Mouse (Mus musculus) ovary, postnatal 10 days (tissue): Measurements from ENCODE around the gene Dok3.
"Not testable (repeated sequence)": the region's sequence is repeated elsewhere in the genome, so short reads cannot be mapped to it uniquely, and the experiment has no call there.

ENCODE experiments used
- DNase-seq: peaks from one replicate; pipeline ENCODE4 v3.0.0; 2022; ENCODE audit warnings: low spot score

The Dok3 gene

DNA sequence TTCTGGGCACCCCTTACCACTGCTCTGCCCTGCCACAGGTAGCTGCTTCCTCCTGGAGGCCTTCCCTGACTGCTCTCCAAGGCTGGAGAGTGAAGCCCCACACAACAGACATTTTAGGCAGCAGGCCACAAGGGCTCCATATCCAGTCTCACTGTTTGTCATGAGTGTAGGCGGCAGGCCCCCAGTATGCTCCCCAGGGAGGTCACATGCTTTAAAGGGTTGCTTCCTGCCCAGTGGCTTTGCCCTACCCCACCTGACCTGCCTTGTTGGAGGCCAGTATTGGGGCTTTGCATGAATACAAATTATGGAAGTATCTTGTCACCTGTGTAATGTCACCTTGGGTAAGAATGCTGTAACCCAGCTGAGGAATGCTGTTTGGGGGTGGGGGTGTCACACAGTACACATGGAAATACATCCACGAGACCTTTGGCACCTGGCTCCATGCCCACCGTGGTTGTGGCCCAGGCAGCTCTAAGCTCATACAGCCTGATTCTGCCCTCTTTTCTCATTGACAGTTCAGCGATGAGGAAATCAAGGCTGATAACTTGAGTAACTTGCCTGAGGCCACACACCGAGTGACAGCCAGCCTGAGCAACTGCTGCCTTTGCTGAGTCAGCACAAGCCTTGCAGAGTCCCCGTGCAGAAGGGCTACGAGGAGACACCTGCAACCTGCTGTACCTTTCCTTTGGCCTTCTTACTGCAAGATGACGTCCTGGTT lies at the start of gene Dok3:
Gene Dok3, minus strand, starts transcription at position 99 of the 718 bp plus-strand sequence.
- no peak for DNase-seq

DNA sequence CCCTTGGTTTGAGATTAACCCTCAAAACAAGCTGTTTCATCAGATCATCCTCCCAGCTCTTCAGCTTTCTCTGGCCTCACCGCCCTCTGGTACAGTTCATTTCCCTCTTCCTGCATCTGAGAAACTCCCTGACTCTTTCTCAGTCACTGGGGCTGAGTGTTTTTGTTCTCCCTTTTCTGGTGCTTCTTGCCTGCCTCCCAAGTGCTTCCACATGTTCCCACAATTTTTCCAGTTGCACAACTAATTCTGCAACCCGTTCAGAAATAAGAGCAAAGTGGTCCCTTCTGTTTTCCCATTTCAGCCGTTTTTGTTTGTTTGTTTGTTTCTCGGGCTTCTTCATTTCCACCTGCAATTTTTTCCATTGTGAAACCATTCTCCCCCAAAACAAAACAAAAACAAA lies 49.0 kb upstream of the Dok3 start:
- DNase-seq = no peak

DNA sequence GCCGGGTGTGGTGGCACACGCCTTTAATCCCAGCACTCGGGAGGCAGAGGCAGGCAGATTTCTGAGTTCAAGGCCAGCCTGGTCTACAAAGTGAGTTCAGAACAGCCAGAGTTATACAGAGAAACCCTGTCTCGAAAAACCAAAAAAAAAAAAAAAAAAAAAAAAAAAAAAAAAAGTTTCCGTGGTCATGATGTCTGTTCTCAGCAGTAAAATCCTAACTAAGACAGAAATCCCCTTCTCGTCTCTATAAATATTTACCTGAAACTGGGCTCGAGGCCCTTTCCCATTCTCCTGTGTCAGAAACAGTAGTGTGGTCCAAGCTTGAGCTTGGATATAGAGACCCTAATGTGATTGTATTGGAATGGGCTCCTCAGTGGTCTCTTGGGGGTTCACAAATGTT lies 47.8 kb upstream of the Dok3 start:
- not testable (repeated sequence) for DNase-seq

DNA sequence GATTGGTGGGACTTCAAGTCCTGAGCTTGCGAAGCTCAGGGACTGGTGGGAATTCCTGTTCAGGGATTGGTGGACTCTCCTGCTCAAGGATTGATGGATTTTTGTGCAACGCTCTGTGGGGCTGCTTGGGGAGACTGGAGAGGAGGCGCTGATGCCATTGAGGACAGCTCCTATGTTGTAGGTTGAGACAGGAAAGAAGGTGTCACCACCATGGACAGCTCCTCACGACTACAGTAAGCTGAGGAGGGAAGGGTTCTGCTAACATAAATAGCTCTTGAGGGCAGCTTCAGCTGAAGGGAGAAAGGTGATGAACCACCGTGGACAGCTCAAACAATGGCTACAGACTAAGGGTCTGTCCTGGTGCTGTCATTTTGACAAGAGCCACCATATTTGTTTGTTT lies 46.8 kb upstream of the Dok3 start:
- DNase-seq = no peak

DNA sequence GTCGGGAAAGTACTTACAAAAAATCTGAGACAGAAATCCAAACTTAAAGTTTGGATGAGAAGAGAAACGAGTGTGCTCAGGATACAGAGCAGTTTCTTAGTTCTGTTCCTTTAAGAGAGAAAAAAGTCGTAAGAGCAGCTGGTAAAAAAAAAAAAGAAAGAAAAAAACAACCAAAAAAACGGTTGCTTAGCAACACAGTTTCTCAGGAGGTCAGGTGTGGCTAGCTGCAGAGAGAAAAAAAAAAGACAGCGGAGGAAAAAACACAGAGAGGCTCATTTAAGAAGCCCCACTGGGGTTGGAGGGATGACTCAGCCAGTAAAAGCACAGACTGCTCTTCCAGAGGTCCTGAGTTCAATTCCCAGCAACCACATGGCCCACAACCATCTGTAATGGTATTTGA lies 45.2 kb upstream of the Dok3 start:
- no peak for DNase-seq

DNA sequence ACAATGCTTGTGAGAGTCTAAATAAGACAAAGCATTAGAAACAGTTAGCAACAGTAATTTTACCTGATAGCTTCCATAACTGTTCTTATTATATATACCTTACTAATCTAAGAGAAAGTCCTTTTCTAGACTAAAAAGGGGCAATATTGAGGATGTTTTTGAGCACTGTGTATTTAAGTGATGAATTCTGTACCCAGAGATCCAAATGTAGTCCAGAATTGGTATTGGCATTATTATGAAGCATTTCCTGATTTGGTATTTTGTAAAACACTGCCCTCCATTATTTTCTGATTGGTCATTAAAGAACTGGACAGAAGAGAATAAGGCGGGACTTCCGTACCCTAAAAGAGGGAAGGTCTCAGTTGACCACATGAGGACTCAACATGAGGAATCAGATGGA lies 44.3 kb upstream of the Dok3 start, which contains the start of gene Tmed9:
Gene Tmed9, plus strand, starts transcription at position 301 of the 400 bp plus-strand sequence.
- no peak for DNase-seq

DNA sequence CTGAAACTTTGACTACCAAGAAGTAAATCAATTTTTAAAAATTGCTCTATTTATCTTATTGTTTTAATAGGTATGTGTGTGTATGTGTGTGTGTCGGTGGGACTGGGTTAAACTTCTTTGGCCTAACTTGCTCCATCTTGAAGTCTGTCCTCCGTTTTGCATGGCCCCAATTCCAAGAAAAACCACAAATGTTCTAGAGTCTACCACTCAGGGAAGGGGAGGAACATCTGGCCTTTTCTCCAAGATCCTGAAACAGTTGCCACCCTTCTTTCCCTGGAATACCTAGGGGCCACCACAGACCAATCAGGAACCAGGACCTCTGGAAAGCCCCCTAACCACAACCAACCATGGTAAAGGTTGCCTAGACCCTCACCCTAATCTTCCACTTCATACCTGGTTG lies 42.9 kb upstream of the Dok3 start:
- no peak for DNase-seq

DNA sequence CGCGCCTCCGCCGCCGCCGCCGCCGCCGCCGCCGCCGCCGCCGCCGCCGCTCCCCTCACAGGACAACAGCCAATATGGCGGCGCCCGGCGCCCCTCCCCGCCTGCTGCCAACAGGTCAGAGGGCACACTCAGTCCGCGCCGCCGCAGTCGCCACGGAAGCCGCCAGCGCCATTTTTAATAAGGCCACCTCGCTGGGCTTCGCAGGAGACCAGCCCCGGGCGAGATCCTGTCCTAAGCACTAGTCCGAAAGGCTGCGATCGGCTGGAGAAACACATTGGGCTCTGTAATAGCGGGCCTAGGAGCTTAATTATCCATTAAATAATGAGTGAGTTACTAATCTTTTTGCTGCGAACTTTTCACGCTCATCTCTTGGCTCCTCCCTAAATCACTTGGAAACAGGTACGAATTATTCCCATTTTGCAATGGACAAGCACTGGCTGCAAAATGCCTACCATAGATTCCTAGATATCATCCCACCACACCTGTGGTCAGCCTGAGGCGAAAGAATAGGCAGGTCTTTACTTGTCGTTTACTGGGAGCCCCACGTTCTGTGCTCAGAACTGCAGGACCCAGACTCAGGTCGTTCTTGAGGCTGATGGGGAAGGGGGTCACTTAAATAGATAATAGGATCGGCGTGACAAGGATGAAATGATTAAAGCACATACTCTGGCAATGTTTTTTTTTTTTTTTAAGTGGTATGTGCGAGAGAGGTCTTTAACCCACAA lies 42.1 kb upstream of the Dok3 start, which contains the start of gene Fam193b:
Gene Fam193b, minus strand, starts transcription at position 94 of the 725 bp plus-strand sequence.
- peak; percentile 92 for DNase-seq

DNA sequence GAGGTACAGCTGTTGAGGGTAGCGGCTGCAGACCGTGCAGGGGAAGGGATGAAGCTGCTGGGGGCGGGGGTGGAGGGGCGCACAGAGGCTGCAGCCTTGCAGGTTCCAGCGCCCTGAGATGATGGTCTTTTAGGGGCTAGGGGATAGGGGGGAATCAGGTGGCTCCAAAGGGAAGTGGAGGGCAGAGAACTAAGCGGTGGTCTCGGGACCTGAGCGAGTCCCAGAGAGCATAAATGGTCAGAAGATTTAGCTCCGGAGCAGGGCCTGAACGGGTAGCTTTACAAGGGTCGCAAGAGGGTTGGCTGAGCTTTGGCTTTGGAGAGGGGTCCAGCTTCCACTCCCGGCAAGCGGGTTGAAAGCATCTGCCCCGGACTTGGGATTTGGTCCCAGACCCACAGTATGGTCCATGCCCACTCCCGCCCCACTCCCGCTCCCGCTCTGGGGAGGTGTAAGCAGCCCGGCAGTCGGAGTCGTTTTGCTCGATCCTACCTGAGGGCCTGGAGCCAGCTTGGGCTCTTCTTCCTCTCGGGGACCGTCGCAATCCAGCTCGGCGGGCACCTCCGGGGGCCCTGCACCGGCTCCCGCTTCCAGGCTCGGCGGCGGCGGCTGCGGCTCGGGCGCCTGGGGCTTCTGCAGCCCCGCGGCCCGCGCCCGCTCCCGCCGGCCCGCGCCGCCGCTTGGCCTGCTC lies 41.3 kb upstream of the Dok3 start:
- peak; percentile 27 for DNase-seq

DNA sequence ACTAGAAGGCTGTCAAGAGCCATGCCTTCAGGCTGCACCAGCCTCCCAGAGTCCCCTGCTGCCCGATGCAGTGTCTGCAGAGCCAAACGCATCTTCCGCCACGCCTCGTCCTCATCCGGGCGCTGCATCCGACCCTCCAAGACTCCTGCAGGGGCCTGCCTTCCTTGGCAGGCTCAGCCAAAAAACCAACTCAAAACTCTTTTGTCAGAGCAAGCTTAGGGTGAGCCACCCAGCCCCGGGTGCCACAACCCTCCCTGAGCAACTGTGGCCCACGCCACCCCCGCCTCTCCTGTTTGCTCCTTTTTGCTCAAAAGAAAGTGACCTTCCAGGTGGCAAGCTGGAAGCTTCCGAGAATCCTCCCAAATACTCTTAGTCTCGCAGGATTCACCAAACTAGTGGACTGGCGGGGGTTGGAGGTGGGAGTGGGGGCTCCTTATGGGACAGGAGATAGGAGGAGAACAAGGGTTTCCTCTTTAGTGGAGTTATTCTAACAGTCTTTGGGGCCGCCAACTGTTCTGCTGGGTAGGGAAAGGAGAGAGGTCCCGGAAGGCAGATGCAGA lies 40.7 kb upstream of the Dok3 start:
- DNase-seq = no peak

DNA sequence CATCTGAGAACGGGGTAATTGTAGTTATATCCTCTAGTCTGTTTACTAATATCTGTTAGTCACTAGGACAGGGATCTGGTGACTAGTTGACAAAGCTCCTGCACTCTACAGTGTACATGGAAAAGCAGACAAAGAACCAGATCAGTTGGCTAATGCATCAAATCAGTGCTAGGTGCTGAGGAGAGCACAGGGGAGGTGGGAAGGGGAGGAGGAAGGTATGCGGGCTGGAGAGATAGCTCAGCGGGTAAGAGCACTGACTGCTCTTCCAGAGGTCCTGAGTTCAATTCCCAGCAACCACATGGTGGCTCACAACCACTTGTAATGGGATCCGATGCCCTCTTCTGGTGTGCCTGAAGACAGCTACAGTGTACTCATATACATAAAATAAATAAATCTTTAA lies 39.4 kb upstream of the Dok3 start:
- DNase-seq = not testable (repeated sequence)

DNA sequence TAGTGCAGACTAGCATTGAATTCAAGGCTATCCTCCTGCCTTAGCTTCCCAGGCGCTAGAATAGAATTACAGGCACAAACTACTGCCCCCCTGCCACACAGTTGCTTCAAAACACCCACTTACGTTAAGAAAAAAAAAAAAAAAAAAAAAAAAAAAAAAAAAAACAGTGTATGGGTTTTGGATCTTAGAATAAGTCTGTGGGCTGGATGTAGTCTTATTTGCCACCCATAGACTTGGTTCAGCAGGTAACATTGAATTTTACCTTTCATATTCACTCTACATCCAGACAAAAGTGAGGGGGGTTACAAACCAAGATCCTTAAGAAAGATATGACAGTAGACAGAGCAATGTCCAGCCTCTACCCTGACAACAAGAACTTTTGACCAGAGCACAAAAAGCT lies 38.9 kb upstream of the Dok3 start:
- DNase-seq = no peak

DNA sequence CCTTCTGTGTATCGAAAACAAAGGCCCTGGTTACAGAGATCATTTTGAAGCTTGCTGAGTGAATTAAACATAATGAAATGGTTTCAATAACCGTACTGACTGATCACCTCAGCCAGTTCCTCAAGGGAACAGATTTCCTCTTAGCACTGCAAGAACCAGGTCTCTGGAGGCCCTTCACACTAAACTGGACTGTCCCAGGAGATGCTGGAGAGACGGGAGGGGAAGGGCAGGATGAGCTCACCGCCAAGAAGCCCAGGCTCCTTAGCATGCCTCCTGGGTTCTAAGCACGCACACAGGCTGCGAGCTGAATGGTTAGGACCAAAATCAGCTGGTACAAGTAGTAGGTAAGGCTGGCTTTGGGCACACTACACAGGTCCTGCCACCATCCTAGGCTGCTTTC lies 37.9 kb upstream of the Dok3 start:
- DNase-seq = no peak

DNA sequence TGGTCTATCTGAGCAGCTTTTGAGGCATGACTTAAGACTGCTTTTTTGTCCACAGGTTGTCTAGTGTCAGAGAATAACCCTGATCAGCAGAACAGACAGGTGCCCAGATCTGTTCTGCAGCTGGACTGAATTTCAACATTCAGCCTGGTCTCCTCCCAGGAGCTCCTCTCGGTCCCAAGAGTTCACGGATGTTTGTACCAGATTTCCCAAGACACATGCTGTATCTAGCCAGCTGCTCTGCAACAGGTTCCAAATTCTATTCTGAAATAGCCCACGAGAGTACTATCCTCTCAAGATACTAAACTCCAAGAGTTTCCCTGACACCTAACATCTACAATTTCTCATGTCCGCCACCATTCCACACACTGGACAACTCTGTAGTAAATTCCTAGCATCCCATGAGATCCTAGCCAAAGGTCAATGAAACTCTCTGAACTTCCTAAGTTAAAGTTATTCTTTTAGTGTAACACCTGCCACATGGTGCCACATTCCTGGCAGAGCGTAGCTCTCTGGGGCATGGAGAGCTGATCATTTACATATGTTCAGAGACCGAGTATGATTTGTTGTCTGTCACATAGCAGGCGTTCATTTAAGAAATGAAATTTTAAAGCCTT lies 34.3 kb upstream of the Dok3 start:
- DNase-seq = no peak

DNA sequence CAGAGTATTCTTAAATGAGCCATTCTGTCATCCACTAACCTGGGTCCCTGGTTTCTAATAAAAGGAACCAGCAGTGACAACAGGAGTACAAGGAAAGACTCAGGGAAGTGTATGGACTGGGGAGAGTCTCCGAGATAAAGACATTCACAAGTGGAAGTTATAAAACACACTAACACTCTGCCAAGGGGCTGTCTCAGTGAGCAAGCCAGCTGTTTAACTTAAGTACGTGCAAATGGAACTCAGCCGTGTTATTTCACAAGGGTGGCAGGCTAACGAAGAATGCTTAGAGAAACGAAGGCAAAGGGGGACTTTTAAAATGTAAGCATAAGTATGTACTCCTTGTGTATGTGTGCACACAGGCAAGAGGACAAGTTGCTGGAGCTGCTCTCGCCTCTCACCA lies 28.4 kb upstream of the Dok3 start:
- no peak for DNase-seq

DNA sequence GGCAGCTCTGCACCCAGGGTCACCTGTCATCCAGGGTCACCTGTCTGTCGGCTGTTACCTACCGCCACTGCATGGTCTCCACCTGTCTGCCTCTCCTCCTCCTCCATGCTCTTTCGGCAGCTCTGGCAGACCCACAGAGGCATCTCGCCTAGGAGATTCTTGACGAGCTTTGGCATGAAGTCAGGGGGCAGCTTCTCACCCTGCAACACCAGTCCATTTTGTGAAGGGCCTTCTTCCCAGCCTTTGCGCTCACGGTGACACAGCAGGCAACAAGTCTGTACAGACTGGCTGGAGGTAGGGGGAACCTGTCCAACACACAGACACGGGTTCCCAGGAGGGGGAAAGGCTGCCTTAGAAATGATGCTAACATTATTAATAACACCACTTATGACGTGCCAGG lies 26.8 kb upstream of the Dok3 start:
- no peak for DNase-seq

DNA sequence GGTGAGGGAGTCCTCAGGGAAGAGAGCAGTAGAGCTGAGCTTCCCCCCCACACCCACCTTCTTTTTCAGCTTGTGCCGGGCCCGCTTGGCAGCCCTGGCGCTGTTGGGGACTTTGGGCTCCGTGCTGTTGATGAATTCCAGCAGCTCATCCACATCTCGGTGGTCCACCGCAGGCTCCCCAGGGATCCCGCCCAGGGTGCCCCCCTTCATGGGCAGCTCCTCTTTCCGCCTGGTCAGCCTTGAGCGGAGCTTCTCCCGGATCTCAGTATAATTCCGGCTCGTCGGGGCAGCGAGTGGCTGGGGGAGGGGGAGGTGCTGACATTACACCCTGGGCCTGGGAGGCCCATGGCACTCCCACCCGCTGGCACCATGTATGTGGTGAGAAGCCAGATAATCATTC lies 20.0 kb upstream of the Dok3 start:
- no peak for DNase-seq

DNA sequence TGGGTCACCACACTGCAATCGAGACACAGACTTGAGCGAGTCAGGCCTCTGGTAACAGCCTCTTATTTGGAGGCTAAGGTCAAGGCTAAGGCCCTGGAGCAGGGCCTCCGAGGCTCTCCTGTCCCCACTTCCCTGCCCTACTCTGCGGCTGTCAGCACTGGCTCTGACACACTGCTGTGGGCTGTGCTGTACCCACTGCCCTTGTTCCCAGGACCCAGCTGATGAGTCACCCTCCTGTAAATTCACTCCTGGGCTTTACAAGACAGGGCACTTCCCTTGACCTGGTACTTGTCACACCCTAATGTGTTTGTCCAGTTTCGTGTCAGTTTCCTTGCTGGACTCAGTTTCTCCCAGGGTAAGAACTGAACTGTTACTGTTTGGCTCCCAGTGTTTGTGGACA lies 19.3 kb upstream of the Dok3 start:
- DNase-seq = no peak

DNA sequence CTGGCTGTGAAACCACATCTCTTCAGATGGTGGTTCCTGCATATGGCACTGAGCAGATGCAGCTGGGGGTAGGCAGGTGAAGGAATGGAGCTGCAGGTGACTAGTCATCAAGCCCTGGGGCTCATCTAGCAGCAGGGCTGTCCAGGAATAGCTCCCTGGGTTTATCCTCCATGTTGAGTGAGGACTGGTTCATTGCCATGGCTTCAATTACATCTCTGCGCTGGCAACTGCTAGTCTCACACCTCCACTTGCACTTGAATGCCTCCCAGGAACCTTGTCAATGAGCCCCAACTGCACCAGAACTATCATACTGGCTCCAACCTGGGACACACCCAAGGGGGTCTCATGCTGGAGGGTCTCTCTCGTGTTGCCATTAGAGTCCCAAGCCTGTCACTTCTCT lies 18.8 kb upstream of the Dok3 start:
- no peak for DNase-seq

DNA sequence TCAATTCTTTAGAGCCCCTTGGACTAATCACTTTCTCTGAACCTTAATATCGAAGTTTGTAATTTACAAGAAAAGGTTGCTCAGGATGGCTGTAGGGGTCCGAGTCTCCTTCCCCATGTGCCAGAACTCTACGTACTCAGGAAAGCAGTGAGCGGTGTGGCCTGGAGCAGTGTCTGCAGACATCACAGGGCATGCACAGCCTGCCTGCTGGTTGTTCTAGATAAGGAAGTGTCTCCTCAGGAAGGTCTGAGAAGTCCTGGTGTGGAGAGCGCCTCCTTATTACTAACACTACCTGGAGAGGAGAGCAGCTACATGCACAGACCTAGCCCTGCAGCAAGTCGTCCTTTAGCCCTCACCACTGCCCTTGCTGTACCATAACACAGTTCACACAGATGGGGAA lies 15.7 kb upstream of the Dok3 start:
- no peak for DNase-seq

DNA sequence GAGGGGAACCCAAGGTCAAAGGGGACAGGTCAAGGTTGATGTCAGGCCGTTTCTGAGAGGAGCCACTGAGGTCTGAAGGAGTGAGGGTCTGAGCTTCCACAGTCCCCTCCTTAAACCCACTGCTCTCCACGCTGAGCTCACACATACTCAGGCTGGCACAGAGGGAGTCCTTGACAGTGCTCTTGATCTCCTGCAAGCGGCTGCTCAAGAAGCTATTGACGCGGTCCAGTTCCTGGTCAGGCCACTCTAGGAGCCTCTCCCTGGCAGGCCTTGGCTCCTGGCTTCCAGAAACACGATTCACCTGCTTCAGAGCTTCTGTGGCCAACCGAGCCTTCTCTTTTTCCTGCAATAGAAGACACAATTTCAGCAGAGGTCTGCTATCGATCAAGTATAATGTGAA lies 14.4 kb upstream of the Dok3 start:
- DNase-seq = no peak

DNA sequence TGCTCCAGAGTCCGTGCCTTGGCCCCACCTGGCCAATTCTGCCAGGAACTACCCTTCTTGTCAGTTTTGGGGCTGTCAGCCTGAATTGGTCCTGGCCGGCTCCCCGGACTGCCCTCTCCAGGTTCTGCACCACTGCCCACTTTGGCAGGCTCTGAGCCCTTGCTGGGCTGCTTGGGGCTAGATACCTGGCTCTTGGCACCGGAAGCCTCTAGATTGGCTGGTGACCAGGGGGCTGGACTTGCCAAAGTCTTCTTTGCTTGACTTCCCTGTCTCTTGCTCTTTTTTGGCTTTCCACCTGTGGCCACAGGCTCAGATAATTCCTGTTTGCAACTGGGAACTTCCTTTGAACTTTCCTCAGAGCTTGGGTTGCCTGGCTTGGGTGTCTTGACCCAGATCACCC lies 13.8 kb upstream of the Dok3 start:
- peak; percentile 29 for DNase-seq
